Mouse (Mus musculus): ENCODE results near the gene Eno3.

Eno3 gene

GRCm38 (mm10) chr11:70654198-70654922, 2.6 kb upstream of the Eno3 start, which contains the start of gene Pfn1:
Gene Pfn1 (minus strand): TSS chr11:70654644.
- in situ Hi-C loops (cut with MboI, MseI), result loop anchor here in 1 of 2 experiments (10.0 to 25.0 kb wide), 2 partner anchors 660 to 1567 kb away; partner anchors contain the start of genes Gabarap, Per1, Phf23 and Vamp2

GRCm38 (mm10) chr11:70654923-70655570, 2.0 kb upstream of the Eno3 start:
- in situ Hi-C loops (cut with MboI, MseI), result loop anchor here in 1 of 2 experiments (10.0 to 25.0 kb wide), 2 partner anchors 660 to 1568 kb away; partner anchors contain the start of genes Gabarap, Per1, Phf23 and Vamp2

- in situ Hi-C loops (cut with MboI, MseI), result loop anchor here in 1 of 2 experiments (10.0 to 25.0 kb wide), 2 partner anchors 661 to 1569 kb away; partner anchors contain the start of genes Gabarap, Per1, Phf23 and Vamp2
Measured at GRCm38 (mm10) chr11:70655571-70656455, 1.2 kb upstream of the Eno3 start.

- in situ Hi-C loops (cut with MboI, MseI), result loop anchor here in 1 of 2 experiments (10.0 to 25.0 kb wide), 2 partner anchors 662 to 1569 kb away; partner anchors contain the start of genes Gabarap, Per1, Phf23 and Vamp2
Measured at GRCm38 (mm10) chr11:70656456-70656927, 510 bp upstream of the Eno3 start.

GRCm38 (mm10) chr11:70657573-70657972, 571 bp downstream of the Eno3 start:
- in situ Hi-C loops (cut with MboI, MseI), result loop anchor here in 1 of 2 experiments (10.0 to 25.0 kb wide), 2 partner anchors 663 to 1570 kb away; partner anchors contain the start of genes Gabarap, Per1, Phf23 and Vamp2

GRCm38 (mm10) chr11:70657991-70658390, 989 bp downstream of the Eno3 start:
- in situ Hi-C loops (cut with MboI, MseI), result loop anchor here in 1 of 2 experiments (10.0 to 25.0 kb wide), 2 partner anchors 663 to 1571 kb away; partner anchors contain the start of genes Gabarap, Per1, Phf23 and Vamp2

GRCm38 (mm10) chr11:70658521-70658920, 1.5 kb downstream of the Eno3 start:
- in situ Hi-C loops (cut with MboI, MseI), result loop anchor here in 1 of 2 experiments (10.0 to 25.0 kb wide), 2 partner anchors 664 to 1571 kb away; partner anchors contain the start of genes Gabarap, Per1, Phf23 and Vamp2

- in situ Hi-C loops (cut with MboI, MseI), result loop anchor here in 1 of 2 experiments (10.0 to 25.0 kb wide), 2 partner anchors 664 to 1572 kb away; partner anchors contain the start of genes Gabarap, Per1, Phf23 and Vamp2
Measured at GRCm38 (mm10) chr11:70658942-70659341, 1.9 kb downstream of the Eno3 start.

- in situ Hi-C loops (cut with MboI, MseI), result loop anchor here (10.0 to 25.0 kb wide), 3 partner anchors 746 to 1573 kb away; partner anchors contain the start of genes Gps2 (in 1 of the 2), Per1 (in 1 of the 2) and Vamp2 (in 1 of the 2)
Measured at GRCm38 (mm10) chr11:70660571-70660970, 3.6 kb downstream of the Eno3 start.

GRCm38 (mm10) chr11:70663101-70663500, 6.1 kb downstream of the Eno3 start:
- in situ Hi-C loops (cut with MboI, MseI), result loop anchor here (10.0 to 25.0 kb wide), 3 partner anchors 748 to 1576 kb away; partner anchors contain the start of genes Gps2 (in 1 of the 2), Per1 (in 1 of the 2) and Vamp2 (in 1 of the 2)

GRCm38 (mm10) chr11:70663957-70664356, 7.0 kb downstream of the Eno3 start:
- in situ Hi-C loops (cut with MboI, MseI), result loop anchor here (10.0 to 25.0 kb wide), 3 partner anchors 749 to 1577 kb away; partner anchors contain the start of genes Gps2 (in 1 of the 2), Per1 (in 1 of the 2) and Vamp2 (in 1 of the 2)

GRCm38 (mm10) chr11:70664741-70665140, 7.7 kb downstream of the Eno3 start:
- in situ Hi-C loops (cut with MboI, MseI), result loop anchor here (10.0 to 25.0 kb wide), 3 partner anchors 750 to 1577 kb away; partner anchors contain the start of genes Gps2 (in 1 of the 2), Per1 (in 1 of the 2) and Vamp2 (in 1 of the 2)

- in situ Hi-C loops (cut with MboI, MseI), result loop anchor here (10.0 to 25.0 kb wide), 3 partner anchors 752 to 1579 kb away; partner anchors contain the start of genes Gps2 (in 1 of the 2), Per1 (in 1 of the 2) and Vamp2 (in 1 of the 2)
Measured at GRCm38 (mm10) chr11:70666687-70667086, 9.7 kb downstream of the Eno3 start.

- in situ Hi-C loops (cut with MboI, MseI), result loop anchor here (10.0 to 25.0 kb wide), 3 partner anchors 753 to 1580 kb away; partner anchors contain the start of genes Gps2 (in 1 of the 2), Per1 (in 1 of the 2) and Vamp2 (in 1 of the 2)
Measured at GRCm38 (mm10) chr11:70667271-70668150, 10.5 kb downstream of the Eno3 start.

- in situ Hi-C loops (cut with MboI, MseI), result loop anchor here (10.0 to 25.0 kb wide), 3 partner anchors 754 to 1581 kb away; partner anchors contain the start of genes Gps2 (in 1 of the 2), Per1 (in 1 of the 2) and Vamp2 (in 1 of the 2)
Measured at GRCm38 (mm10) chr11:70668335-70668770, 11.4 kb downstream of the Eno3 start.

- in situ Hi-C loops (cut with MboI, MseI), result loop anchor here (10.0 to 25.0 kb wide), 3 partner anchors 754 to 1582 kb away; partner anchors contain the start of genes Gps2 (in 1 of the 2), Per1 (in 1 of the 2) and Vamp2 (in 1 of the 2)
Measured at GRCm38 (mm10) chr11:70668771-70669505, 11.9 kb downstream of the Eno3 start, which contains the start of gene Spag7. Gene Spag7 (minus strand): TSS chr11:70669416.
